Mouse (Mus musculus) gonadal fat pad, adult 2 months (tissue): ENCODE results near the gene Arpc4. TPM values are rescaled to one million over a fixed set of nuclear protein-coding genes. Genes with fewer than 3 reads are reported as not detected.

Experiments used
- polyA plus RNA-seq: library from polyadenylated mRNA; depleted of rRNA; stranded (reverse); fragments of >200 nt; gene quantifications from 2 replicates; pipeline ENCODE4 v1.2.3, GENCODE M21; 2012; rRNA removed

Gene Arpc4
- polyA plus RNA-seq, 1 experiment, result 67.1 TPM

Other genes starting within 250 kb of the Arpc4 start
- gene Lhfpl4, start 182.7 kb upstream of the Arpc4 start, polyA plus RNA-seq, result 0.30 and 0.44 TPM in 2 replicates
- gene Mtmr14, start 140.3 kb upstream of the Arpc4 start, polyA plus RNA-seq, result 32.3 and 37.2 TPM in 2 replicates
- not detected in 2 replicates for gene Cpne9, start 95.8 kb upstream of the Arpc4 start, polyA plus RNA-seq
- 21.7 and 23.2 TPM in 2 replicates for gene Brpf1, start 71.0 kb upstream of the Arpc4 start, polyA plus RNA-seq
- gene Ogg1, start 51.1 kb upstream of the Arpc4 start, polyA plus RNA-seq, result 20.4 and 30.5 TPM in 2 replicates
- 64.1 and 80.0 TPM in 2 replicates for gene Camk1, start 34.1 kb upstream of the Arpc4 start, polyA plus RNA-seq
- 25.7 and 29.9 TPM in 2 replicates for gene Tada3, start 232 bp upstream of the Arpc4 start, polyA plus RNA-seq
- gene Ttll3, start 11.1 kb downstream of the Arpc4 start, polyA plus RNA-seq, result 11.0 and 11.8 TPM in 2 replicates
- 81.4 and 99.3 TPM in 2 replicates for gene Rpusd3, start 41.2 kb downstream of the Arpc4 start, polyA plus RNA-seq
- 1,279 and 2,693 TPM in 2 replicates for gene Cidec, start 57.6 kb downstream of the Arpc4 start, polyA plus RNA-seq
- 85.6 and 92.9 TPM in 2 replicates for gene Jagn1, start 64.5 kb downstream of the Arpc4 start, polyA plus RNA-seq
- 18.2 and 18.9 TPM in 2 replicates for gene Il17re, start 80.4 kb downstream of the Arpc4 start, polyA plus RNA-seq
- gene Il17rc, start 93.3 kb downstream of the Arpc4 start, polyA plus RNA-seq, result 43.9 and 50.2 TPM in 2 replicates
- gene Creld1, start 105.2 kb downstream of the Arpc4 start, polyA plus RNA-seq, result 34.7 and 37.4 TPM in 2 replicates
- 0.09 TPM in 1 of 2 replicates, not detected in the other for gene Prrt3, start 123.8 kb downstream of the Arpc4 start, polyA plus RNA-seq
- 61.9 and 71.6 TPM in 2 replicates for gene Emc3, start 153.5 kb downstream of the Arpc4 start, polyA plus RNA-seq
- 1.0 and 1.2 TPM in 2 replicates for gene Fancd2, start 153.6 kb downstream of the Arpc4 start, polyA plus RNA-seq
- 0.18 TPM in 1 of 2 replicates, not detected in the other for gene Fancd2os, start 222.6 kb downstream of the Arpc4 start, polyA plus RNA-seq
- 170 and 190 TPM in 2 replicates for gene Brk1, start 226.7 kb downstream of the Arpc4 start, polyA plus RNA-seq
- gene Vhl, start 245.8 kb downstream of the Arpc4 start, polyA plus RNA-seq, result 25.7 and 41.1 TPM in 2 replicates